Mouse (Mus musculus) B cell, adult 2 months (primary cell): ENCODE measurements at regions not wholly inside any gene's neighbourhood (a gene's known extent, or its start where the extent isn't known, plus 50 kb on each side); places are given as distances from the start of the nearest gene placed in this dataset.

Experiments used
- DNase-seq, 2 experiments: peaks; one replicate each; pipeline ENCODE4 v3.0.0; 2022

DNA sequence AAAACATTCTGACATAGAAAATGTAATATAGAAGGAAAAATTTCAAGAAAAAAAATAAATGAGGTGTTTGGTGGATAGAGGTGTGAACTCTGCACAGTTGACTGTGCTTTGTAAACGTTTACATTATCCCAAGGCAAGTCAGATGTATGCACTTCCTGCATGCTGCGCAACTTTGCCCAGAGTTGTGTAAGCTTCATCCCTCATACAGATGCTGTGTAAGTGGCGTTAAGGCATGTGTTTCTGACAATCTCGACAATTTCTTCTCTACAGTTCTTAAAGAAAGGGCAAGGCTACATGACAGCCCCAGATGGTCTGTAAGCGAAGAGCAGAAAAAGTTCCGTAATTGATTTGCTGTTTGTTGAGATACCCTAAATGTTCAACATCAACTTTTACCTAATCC is 476.6 kb upstream of the Pitx2 start:
- DNase-seq, result no peak

DNA sequence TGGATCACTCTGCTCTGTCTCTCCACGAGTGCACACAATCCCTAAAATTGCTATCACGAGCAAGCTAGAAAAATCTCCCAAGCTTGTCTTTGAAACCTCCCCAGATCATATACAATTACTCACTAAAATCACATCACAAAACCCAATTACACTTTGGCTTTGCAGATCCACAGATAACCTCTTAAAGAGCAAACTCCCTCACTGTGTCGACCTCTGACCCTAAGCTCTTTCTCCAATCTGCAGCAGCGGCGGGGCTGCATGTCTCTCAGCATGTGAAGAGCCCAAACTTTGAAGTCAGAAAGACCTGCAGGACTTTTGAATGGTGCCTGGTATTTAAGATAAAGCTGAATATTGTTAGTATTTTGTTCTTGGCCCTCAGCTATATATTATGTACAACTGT is 479.4 kb upstream of the Pitx2 start:
- no peak for DNase-seq

DNA sequence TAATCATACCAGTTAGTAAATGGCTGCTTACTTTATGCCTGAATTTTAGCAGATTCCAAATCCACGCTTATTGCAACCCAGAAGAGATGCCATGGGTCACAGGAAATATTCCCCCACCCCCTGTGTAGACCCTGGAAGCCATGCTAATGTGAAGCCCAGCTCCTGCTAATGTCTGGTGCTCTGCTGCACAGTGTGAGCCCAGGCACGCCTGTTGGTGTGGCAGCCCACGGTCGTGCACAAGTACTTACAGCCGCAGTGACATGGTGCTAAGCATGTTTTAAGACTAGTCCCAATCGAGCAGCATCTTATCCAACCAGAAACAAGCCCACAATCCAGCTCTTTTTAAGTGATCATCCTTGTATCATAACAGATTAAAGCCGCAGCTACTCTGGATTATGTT is 480.5 kb upstream of the Pitx2 start:
- DNase-seq, result no peak

DNA sequence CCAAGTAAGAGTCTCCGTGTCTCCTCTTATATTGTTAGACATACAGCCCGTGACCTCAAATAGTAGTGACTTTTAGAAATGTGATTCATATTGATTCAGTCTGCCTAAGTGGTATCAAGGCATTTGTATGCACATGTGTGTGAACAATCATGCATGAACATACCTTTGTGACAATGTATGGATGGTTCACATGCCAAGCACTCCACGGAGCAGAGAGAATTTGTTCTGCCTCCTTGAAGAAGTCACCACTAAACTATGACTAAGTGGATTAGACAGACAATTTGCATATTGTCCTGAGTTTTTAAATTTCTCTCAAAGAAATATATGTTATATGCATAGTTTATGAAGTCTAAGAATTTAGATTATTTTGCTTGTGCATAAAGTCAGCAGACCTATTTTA is 492.4 kb upstream of the Pitx2 start:
- DNase-seq, result no peak

DNA sequence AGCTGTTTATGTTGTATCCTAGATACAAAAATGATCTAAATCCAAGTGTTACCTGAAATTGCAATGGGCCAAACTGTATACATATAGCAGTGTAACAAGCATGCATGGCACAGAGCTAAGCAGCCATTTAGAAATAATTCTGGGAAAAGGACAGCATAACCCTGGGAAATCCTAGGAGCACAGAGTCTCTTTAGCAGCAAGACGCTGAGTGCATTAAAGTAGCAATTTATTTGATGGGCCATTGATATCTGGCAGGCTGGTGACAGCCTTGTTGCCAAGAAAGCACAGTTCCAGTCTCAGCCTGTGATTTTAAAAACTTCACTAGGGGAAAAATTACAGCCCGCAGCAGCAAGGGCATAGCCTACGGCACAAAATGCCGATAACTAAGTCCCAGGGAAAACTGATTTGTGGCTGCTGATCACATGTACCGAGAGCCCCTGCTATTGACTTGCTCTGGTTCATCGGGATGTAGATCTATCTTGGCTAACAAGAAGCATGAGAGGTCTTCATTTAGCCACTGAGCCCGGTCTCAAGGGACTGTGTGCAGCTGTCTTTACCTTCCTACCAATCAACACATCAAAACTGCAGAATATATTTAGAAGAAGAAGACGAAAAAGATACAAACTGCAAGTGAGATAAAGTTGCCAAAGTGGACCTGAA is 531.1 kb upstream of the Pitx2 start:
- DNase-seq, result no peak

DNA sequence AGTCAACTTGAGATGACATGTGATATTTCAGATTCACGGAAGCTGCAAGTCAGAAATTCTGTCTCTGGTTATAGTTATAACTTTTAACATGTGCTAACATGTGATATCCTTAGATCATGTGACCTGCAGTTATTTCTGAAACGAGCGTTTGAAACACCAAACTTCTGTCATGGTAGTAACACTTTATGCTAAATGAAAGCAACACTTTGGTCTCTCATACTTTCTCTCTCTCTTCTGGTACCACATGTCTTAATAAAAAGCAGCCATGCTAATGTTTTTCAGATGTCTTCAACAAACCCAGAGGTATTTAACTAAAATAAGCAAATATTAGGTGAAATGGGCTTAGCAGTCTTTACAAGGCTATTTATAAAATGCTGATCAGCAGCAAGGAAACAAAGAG is 534.5 kb upstream of the Pitx2 start:
- no peak for DNase-seq

DNA sequence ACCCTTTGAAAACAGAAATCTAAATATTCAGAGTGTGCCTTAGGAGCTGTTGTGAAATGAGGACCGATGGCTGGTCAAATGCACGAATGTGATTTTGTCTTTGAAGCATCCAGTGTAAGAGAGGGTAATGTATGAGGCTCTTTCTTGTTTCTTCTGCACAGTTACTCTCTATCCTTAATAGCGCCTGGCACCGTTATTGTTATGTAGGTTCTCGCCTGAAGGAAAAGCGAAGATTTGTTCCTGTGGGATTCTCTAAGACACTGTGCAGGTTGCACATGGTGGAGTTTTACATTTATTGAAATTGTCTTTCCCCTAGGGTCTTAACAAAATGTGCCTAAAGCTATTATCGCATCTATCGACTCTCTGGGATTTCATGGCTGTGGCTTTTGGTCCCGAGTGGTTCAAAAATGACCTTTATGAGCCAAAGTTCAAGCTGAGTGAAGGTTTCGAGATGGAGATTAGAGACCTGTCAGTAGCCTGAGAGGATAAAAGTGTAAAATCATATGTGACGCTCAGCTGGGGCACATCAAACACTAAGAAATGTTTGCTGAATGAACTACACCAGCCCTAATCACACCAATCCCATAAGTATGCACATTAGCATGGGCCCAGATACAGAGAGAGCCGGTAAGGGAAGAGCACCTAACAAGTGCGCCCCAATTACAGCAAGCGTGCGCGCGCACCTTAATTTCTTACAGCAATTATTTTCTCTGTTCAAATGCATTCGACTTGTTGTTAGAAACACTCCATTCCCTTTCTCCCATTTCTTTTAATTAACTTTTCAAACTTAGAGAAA is 562.5 kb upstream of the Pitx2 start:
- no peak for DNase-seq

DNA sequence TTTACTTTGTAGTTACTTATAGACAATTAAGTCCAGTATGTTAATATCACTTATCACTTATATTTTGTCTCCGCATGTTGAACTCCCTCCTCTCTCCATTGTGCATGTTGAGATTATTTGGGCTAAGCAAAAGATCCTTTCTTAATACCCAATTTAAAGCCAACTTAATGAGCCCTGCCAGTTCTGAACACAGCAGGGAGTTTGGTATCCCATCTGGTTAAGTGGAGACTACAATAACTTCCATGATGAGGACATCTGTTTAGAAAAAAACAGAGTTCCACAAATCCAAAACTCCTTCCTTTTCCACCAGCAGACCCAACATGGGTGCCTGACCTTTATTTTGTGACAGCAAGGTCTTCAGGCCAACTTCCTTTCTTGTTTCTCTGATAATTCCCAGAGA is 572.0 kb upstream of the Pitx2 start:
- no peak for DNase-seq

DNA sequence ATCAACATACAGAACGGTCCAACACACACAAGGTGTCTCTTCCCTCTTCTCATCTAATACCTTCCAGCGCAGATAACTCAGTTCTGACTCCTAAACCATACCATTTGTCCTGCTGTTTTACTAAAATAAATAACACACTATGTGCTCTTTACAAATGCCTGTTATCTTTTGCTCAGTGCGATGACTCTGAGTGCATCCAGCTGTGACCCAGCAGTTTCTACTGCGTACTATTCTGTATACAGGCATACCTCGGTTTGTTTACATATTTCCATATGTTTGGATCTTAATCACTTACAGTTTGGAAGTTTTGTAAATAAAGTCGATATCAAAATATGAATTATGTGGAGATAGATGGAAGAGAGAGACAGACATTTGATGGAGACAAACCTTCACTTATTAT is 583.0 kb upstream of the Pitx2 start:
- no peak for DNase-seq

DNA sequence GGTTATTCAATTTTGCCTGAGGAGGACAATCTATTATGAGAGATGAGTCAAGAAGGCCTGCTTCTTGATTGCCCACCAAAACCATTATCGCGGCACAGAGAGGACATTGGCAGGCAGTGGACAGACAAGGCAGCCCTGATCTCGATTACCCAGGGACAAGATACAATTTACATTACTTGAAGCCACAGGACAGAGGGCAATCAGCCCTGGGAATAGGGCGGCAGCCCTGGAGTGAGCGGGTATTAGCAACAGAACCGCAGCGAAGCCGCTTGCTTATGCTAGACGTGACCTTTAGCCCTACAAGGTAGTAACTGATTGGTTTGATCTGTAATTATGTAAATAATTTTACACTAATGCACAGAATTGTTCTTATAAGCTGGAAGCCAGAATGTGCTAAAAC is 586.0 kb upstream of the Pitx2 start:
- DNase-seq, result no peak

DNA sequence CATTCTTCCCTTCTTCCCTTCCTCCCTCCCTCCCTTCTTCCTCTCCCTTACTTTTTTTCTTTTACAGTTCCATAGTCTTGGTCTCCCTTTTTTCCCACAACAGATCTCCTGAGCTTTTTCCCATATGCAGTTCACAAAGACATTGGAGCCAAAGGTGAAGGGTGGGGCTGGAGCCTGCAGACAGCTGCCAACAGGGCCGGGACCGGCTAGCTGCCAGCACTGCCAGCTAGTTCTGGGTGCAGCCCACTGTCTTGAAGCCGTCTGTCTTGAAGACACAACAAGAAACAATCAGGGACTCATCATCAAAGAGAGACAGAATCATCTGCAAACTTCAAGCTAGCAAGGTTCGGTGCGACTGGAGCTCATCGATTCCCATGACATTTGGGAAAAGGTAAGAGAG is 588.9 kb upstream of the Pitx2 start:
- DNase-seq, result no peak

DNA sequence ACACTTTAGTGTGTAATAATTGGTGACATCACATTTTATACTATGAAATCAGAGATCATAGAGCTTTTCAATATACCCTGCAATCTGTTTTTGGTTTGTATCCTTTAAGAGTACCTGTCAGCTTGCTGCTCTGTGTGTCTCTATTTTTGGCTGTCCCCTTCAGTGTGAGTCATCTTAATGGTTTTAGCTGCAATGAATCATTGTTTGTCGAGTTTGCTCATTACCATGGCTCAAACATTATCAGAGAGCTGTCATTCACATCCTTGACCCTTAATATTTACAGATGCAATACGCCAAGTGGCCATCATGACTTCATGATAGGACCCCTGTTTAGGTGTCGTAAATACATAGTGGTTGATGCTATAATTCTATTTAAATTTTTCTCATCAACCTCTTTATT is 591.0 kb upstream of the Pitx2 start:
- DNase-seq, result no peak

DNA sequence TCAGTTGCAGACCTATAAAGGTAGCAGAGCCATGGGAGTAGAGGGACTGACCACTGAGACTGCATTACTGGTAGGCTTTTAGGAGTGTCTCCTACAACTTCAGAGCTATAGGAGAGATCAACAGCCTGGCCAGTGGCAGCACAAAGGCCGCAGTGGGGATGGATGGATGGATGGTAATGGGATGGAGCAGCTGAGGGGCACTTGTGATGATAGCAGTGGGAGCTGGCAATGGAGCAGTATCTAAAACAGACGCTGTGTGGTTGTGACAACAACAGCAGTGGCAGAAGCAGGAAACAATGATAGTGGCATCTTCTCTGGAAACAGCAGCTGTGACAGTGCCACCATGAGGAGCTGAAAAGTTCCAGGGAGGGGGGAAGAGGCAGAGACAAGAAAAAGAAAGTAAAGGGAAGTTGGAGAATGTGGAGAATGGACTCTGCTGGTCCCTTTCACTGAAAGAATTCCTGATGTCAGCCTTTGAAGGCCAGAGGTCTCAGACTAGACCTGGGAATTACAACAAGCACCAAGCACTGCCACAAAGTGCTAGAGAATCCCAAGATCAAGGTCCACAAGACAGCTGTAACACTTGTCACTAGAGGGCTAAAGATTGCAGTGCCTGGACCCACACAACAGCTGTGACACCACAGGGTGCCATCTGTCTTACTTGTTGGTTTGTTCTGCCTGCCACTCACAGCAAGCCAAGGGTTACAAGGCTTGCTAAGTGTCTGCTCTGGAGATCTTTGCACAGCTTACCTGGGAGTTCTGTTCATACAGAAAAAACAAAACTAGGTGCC is 624.1 kb upstream of the Pitx2 start:
- DNase-seq, result no peak

DNA sequence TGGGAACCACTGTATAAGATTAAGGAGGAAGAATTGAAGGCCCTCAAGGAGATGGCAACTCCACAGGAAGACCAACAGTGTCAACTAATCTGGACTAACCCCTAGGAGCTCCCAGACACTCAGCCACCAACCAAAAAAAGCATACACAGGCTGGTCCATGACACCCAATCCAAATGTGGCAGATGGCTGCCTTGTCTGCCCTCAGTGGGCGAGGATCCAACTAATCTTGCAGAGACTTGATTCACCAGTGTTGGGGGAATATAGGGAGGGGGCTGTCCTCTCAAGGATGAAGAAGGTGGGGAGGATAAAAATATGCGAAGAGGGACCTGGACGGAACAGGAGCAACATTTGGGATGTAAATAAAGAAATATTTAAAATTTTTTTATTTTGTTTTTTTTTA is 629.1 kb upstream of the Pitx2 start:
- no peak for DNase-seq

DNA sequence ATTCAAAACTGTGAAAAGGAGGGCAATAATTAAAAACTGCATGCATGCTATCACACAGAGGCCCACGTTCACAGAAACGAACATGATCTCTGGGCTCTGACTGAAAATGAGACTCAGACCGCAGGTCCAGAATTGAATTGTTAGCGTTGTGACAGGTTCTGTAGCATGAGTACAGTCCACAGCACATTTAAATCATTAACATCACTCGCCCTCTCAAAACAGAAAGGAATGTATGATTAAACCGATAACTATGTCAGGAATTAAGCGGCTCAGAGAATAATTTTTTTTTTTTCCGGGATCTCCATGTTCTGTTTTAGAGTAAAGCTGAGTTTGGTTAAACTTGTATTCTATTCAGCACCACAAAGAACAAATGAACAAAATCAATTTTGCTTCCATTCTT is 634.3 kb upstream of the Pitx2 start:
- DNase-seq, result no peak

DNA sequence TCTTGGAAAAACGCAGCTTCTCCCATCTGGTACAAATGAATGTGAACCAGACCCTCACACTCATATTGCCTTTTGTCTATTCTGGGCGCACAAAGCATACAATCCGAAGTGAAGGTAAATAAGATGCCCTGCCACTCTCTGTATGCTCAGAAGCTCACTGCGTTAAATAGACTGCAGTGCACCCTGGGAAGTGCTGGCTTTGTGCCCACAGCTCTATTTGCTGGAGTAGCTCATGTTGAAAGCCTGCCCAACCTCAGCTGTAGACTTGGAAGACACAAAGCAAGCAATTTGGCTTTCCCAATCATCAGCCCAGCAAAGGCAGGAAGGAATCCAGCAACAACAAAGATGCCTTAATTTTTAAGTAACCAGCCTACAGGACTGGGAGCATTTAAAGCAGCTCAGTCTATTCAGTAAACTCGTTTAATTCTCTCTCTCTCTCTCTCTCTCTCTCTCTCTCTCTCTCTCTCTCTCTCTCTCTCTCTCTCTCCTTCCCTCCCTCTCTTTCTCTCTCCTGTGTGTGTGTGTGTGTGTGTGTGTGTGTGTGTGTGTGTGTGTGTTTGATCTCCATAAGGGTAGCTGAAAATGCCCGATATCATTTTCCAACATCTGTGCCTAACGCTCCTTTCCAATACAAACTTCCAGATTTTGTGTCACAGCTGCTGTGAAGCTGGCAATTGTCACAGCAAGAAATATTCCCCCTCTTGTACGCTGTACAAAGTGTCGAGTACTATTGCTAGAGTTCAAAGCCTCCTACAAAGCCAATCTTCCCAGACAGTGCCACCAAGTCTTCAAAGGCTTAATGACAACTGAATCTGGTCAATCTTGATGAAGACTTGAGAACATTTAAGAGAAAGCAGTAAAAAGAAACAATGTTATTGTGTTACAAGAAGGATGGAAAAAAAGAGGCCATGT is 650.5 kb upstream of the Fam241a start:
- DNase-seq, result no peak

DNA sequence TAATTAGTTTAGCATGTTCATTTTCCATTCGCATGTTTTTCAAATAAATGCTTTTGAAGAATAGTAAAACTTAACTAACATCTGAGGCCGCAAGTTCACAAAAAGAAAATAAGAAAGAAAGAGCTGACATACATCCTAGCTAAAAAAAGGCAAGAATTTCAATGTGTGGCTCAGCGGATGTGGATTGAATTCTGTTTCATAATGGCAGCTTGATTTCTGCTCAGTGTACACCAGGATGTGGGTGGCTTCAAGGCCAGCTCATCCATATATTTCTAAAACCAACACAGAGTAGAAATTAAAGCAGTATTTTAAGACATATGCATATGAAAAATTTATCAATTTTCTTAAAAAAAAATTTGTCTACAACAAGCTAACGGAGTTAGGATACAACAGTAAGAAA is 629.3 kb upstream of the Fam241a start:
- no peak for DNase-seq

DNA sequence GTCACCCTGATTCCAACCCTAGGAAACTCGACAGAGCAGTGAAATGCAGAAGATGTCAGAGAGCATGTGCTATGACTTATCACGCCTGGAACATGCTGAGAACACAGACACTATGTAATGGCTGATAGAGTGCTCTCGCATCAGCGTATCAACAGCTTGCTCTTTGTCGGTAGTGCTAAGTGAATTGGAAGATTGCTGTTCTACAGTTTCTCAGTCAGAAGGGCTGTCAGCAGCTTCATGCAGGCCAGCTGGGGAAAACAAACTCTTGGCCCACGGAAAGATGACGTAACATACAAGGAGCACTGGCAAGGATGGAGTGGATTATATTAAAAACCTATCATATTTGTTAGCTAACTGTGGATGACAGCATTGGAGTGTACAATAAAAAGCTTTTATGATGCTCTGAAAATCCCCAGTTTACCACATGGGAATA is 624.6 kb upstream of the Fam241a start:
- no peak for DNase-seq

DNA sequence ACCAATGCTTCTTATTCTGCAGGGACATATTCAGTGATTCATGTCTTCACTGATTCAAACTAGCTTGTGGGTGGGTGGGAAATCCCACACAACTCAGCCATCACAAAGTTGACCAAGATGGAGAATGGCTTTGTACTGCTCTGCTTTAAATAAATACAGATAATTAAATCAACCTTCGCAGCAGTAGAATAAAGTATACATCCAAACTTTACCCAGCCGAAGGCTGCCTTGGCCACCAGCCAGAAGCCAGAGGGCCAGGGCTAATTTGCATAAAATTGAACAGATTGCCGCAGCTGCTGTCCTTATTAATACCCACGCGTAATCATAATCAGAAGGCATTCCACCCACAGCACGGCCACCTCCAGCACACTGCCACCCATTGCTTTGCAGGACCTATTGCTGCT is 623.8 kb upstream of the Fam241a start:
- DNase-seq, result no peak

DNA sequence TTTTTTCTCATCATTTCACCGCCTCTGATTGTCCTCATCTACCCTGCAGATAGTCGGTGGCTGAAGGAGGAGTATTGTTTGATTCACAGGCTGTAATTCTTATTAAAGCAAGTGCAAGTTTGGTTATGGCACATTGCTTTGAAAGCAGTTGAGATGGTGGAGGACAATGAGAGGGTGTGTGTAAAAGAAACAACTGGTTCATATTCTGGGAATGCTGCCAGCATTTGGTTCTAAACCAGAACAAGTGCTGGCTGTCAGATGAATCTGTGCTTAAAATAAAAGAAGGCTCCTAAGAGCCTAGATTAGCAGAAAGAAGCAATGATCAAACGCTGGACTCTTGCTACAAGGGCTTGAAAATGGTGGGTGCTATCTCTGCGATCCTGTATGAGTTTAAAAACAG is 622.7 kb upstream of the Fam241a start:
- no peak for DNase-seq

DNA sequence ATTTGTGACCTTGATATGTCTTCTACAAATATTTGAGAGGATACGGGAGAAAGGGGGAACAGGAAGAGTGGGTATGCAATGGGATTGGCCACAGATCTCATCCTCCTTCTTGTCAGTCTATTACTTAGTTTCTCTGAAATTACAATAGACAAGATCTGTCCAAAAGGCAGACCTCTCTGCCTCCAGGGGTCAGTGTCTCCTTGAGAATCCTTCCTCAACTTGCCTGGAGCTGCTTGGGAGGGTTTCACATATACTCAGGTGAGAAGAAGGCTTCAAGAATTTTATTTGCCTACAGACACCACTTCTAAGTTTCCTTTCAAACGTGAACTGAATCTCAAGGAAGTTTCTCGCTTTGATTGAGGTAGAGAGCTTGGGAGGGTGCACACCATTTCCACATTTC is 575.0 kb upstream of the Fam241a start:
- no peak for DNase-seq

DNA sequence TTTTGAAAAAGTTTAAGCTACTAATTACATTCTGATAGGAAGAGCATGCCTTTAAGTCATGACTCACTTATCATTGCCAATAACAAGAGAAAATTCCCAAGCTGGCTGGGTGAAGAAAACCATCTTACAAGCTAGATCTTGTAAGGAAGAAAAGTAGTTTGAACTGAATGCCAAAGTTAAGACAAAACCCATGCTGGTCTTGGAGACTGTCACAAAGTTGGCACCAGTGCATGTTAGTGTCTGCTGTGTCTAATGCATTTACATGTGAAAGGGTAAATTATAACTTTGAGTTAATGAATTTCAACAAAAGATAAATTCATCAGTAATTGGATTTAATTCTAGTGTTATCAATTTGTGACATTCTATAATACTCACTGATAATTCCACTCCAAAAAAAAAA is 533.6 kb upstream of the Fam241a start:
- no peak for DNase-seq

DNA sequence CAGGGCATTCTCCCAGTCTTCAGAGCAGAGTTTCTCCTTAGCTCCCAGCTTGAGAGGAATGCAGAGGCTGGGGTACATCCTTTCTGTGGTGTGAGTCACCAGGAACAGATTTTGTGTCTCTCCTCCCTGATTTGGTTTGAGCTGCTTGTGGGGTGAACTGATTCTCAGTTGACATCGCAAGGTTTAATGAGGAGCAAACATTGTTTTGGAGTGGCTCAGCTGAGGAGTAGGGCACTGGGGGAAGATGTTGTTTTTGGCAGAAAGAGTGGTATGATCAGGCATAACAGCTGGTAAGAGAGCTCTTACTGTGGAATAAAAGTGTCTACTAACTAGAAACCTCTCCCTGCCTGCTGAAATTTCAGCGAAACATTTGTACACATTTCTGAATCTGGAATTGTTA is 519.4 kb upstream of the Fam241a start:
- no peak for DNase-seq
